Mouse (Mus musculus) telencephalon, adult 2 months (tissue): Measurements from ENCODE around the gene Tmem54.

Source experiments
- DNase-seq: peaks from one replicate; pipeline ENCODE4 v3.0.0-alpha.2; 2011; ENCODE audit warnings: low read depth, low spot score

Gene Tmem54

DNA sequence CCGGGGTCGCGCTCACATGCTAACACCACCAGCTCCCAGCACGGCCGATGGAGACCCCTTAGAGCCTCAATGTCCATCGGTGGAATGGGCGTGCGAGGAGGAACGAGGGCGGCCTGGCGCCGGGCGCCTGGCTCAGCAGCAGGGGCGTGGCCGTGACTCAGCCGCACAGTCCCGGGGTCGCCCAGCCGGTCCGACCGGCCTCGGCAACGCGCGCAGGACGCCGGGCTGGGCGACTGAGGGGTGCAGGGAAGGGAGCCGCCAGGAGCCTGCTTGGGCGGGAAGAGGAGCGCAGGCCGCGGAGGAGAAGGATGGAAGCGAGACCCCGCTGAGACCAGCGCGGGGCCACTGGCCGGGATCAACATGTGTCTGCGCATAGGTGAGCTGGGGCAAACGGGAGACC is at the start of gene Tmem54:
Gene Tmem54, plus strand, starts transcription at position 193 of the 400 bp plus-strand sequence.
- DNase-seq = no peak

DNA sequence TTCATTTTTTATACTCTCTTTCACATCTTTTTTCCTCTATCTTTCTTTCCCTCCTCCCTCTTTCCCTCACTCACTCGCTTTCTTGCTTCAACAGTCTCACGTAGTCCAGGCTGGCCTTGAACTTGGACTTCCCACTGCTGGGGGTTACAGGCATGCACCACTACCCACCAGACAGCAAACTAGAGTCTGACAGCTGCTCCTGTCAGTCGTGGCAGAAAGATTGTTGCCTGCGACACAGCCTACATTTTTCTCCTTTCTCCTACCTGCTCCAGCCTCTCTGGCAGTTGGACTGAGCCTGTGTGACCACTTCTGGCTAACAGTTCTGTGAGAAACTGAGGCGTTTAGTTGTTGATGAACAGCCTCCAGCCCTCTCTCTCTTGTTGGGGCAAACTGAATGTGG is 49.8 kb upstream of the Tmem54 start:
- no peak for DNase-seq

DNA sequence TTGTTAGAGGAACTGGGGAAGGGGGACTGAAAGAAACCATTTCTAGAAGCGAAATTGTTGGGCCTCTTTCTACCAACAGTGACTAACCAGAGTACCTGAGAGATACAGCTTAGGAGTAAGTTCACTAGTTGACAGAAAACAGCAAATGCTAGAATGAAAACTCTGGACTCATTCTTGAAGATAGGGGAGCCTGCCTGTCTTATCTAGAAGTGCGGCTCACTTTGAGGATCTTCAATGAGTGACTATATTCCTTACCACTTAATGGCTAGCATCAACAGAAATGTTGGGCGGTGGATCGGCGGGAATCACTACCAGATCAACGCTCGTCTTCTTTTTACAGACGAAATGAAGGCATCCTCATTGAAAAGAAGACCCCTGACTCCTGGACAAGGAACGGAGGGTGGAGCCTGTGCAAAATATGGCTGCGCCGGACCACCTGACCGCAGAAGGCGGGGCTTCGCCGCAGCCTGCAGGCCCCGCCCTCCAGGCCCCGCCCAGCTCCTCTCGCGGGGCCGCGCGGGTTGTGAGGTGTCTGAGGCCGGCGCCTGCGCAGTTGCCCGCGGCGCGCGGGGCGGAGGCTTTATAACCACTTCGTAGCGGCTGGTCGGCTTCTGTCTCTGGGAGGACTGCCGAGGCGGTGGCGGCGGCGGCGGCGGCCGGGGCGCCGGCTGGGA is 47.7 kb upstream of the Tmem54 start:
- peak; percentile 84 for DNase-seq

DNA sequence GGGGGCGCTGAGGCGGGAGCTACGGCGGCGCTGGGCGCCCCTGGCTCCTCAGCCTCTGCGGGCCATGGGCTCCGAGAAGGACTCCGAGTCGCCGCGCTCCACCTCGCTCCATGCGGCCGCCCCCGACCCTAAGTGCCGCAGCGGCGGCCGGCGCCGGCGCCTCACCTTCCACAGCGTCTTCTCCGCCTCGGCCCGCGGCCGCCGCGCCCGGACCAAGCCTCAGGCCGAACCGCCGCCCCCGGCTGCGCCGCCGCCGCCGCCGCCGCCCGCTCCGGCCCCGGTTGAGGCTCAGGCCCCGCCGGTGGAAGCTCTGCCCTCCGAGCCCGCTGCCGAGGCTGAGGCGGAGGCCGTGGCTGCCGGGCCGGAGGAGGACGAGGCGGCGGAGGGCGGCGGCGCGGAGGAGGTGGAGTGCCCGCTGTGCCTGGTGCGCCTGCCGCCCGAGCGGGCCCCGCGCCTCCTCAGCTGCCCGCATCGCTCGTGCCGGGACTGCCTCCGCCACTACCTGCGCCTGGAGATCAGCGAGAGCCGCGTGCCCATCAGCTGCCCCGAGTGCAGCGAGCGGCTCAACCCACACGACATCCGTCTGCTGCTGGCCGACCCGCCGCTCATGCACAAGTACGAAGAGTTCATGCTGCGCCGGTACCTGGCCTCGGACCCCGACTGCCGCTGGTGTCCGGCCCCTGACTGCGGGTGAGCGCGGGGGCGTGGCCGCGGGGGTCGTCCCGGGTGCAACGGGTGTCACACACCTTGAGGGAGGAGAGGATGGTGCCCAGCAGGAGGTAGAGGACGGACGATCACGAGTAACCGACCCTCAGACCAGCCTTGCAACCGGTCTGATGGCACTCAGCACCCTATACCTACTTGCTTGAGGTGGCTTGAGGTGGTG is 46.9 kb upstream of the Tmem54 start, which contains the start of gene Rnf19b:
Gene Rnf19b, plus strand, starts transcription at position 65 of the 886 bp plus-strand sequence.
- no peak for DNase-seq

DNA sequence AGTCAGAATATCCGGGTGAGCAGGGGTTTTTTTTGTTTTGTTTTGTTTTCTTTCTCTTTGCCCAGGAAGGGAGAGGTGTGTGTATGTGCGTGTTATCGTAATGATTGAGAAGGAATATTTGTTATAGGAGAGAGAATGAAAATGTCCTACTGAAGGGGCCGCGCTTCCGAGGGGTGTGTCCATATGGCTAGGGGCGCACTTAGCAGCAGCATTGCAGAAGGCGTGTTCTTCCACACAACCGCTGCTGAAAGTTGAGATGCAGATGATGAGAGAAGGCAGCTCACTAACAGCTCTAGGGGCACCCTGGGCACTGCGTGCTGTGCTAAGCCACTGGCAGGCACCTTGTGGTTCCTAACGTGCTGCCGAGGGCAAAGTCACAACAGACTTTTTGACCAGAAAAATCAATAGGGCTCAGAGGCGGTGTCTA is 46.2 kb upstream of the Tmem54 start:
- no peak for DNase-seq

DNA sequence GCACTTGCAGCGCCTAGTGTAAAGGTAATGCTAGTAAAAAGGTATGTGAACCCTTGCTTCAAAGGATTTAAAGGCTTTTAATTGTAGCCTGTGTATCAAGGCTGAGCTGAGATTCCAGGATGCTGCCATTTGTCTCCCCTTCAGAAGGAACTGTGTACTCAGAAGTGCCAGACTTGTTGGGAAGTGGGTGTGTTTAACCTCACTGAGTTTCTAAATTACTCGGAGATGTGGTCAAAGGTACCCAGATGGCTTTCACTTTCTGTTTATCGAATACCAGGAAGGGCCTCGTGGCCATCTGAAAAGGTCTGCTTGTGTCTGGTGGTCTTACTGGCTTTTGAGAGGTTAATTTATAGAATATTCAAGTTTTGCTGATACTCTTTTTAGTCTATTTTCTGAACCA is 45.4 kb upstream of the Tmem54 start:
- no peak for DNase-seq

DNA sequence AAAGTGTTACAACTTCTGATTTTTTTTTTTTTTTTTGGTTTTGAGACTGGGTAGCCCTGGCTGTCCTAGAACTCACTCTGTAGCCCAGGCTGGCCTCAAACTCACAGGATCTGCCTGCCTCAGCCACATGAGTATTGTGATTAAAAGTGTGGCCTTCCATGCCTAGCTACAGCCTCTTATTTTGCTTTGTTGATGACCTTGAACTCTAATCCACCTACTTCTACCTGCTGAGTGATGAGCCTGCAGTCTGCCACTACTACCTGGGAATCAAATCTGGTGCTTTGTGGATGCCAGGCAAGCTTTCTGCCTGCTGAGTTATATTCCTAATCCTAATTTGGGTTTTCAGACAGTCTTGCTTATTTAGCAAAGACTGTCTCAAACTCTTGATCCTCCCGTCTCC is 43.9 kb upstream of the Tmem54 start:
- DNase-seq = no peak

DNA sequence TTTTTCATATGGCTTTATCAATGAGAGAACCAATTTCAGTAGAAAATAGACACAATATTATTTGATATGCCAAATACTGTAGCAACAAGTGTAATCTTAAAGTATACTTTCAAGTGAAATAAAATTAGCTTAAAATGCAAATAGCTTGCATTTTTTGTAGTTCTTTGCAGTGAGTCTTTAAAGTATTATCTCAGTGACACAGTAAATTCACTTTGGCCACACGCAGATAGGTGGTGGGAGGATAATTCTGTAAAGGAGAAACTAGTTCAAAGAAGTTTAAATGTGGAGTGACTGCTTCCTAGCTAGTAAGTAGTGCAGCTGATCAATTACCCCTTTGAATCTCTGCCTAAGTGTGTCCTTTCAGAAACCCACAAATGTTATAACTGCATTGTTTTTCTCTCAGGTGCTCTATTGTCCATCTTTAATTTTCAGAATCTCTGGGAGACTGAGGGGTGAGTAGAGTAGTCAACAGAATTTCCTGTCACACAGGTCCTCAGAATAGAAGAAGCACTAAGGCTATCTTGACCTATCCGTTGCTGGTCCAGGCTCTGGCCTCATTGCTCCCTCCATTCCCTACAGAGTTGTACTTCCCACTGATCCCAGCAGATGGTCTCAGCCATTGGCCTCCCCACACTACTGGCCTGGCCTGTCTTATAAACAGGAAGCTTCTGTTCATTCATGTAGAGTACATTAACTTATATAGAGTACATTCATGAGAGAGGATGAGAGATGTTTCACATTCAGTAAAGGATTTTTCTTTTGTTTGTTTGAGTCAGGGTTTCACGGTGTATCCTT is 42.9 kb upstream of the Tmem54 start:
- no peak for DNase-seq

DNA sequence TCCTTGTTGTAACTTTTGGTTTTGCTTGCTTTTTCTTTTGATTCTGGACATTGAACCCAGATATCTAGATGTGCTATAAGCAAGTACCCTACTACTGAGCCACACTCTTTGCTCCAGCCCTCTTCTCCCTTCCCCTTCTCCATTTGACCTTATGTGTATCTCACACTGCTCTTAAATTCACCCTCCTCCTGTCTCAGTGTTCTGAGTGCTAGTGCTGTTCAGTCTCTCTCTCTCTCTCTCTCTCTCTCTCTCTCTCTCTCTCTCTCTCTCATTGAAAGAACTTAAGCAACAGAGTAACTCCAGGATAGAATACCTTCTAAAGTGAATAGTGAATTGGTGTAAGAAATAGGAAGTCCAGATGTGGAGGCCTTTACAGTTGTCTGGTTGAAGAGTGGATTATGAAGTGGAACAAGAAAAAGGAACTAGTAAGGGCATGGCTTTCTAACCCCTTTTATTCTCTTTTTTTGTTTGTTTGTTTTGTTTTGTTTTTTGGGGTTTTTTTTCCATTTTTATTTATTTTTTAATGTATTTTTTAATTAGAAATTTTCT is 39.6 kb upstream of the Tmem54 start:
- DNase-seq = no peak

DNA sequence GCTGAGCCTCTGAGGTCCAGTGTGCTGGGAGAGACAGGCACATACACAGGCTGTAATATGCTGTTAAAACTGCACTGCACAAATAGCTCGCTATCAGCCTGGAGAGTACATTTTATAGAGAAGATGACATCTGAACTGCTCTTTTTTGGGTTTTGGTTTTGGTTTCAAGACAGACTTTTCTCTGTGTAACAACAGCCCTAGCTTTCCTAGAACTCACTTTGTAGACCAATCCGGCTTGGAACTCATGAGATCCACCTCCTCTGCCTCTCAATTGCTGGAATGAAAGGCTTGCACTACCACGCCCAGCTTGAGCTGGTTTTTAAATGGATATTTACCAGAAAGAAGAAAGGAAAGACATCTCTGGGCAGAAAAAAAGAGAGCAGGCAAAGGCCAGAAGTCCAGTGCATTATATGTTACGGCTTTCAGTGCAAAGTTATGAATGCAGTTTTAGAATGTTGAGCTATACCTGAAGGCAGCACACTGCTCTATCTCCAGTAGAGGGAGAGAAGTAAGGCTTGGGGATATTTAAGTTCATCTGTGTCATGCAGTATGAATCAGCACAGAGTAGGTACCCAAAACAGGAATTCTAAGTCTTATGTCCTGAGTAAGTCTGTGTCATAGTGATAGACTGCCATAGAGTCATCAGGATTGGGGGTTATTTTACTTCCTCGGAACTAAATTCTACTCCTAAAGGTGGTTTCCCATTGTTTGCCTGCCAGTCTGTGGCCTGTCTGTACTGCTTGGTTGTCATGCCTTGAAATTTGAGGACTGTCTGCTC is 37.5 kb upstream of the Tmem54 start:
- no peak for DNase-seq

DNA sequence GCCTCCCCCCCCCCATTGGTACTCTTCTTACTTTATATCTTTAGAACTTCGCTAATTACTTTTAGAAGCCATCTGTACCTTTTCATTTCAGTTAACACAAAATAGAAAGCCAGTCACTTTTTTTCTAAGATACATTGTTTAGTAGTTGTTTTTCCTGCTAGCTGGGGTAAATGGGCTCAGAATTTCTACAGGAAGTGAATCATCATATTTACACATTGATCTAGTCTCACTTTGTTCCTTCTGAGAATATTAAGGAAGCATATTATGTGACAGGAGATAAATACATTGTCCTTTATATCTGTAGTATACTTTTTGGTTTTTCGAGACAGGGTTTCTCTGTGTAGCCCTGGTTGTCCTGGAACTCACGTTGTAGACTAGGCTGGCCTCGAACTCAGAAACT is 36.5 kb upstream of the Tmem54 start:
- no peak for DNase-seq

DNA sequence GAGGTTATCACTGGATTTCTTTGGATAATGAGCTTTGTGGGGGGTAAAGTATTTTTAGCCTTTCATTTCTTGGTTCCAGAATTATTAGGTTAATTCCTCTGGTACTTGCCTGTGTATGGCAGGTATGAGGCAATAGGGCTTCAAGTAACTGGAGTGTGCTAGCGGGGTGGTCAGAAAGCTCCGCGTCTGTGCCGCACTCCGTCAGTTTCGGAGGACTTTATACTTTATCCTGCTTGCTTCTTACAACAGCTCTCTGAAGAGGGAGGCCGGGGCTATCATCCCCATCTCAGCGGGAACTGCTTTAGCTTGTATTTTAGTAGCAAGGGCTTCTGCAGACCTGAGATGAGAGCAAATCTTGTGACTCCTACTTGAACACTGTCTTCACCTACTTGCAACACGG is 26.2 kb upstream of the Tmem54 start:
- DNase-seq = no peak

DNA sequence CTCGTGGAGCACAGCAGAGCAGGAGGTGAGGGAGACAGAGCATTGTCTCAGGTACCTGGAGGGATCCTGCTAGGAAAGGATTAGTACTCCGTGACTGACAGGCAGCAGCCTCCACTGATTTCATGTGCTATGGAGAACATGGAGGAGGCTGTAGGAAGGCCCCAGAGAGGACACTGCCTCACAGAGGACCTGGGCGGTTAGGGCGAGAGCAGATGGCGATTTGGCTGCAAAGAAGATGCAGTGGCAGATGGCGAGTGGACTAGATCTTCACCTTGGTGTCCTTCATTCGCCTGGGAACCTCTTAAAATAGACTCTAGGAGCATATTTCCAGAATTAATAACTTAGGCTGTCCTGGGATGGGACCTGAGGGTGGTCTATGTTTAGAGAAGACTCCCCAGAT is 24.3 kb upstream of the Tmem54 start:
- DNase-seq = no peak

DNA sequence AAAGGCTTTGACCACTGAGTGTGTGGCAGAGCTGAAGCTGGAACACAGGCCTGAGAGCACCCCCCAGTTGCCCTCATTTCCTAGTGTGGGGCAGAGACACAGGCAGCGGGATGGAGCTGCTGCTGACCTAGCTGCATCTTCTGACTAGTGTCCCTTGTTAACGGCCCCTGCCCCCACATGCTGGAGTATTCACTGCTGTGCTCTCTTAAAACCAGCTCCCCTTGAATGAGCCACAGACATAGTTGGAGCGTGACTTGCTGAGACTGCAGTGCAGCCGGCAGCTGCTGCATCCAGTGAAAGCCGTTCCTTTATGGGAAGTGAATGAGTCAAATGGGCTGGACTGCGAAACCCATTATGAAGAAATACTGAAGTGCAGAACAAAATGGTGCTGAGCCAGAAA is 23.8 kb upstream of the Tmem54 start:
- DNase-seq = no peak

DNA sequence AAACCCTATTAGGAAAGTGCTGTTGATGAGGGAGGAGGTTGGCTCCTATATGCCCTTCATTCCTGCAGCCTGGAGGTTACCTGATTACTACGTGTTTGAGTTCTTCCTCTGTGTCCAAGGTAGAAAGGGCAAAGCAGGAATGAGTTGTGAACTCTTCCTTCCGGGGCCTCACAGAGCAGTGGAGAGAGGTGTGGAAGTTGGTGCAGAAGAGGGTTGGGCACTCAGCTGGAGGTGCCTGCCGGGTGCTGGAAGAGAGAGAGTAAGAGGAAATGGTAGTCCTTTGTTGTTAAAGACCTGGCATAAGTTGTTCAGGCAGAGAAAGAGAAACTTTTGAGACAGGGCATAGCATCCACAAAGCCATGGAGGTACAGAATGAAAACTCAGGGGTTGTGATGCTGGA is 23.4 kb upstream of the Tmem54 start:
- no peak for DNase-seq

DNA sequence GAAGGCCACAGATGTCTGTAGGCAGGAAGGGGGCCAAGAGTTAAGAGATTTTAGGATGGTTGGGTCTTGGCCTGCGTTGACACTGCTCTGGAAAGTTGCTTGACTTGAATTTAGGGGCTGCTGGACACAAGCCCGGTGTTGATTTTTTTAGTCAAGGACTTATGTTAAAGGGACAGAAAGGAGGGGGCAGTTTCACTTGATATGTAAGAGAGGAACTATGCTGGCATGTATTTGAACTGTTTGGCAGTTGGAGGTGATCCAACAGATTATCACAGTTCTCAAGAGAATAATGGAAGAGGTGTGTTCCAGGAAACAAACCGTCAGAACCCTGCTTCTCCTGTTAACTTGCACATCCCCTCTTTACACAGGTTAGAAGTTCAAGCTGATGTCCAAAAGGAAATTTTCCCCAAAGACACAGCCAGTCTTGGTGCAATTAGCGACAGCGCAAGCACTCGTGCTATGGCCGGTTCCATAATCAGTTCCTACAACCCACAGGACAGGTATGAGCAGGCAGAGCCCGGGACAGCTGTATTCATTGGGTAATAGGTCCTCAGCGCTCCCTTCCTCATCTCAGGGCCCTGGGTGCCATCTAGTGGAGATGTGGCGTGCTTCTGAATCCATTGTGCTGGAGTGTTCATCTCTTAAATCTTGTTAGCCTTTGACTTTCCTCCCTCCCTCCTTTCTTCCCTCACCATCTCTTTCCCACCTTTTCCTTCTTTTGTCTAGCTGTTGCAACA is 22.8 kb upstream of the Tmem54 start:
- peak; percentile 40 for DNase-seq

DNA sequence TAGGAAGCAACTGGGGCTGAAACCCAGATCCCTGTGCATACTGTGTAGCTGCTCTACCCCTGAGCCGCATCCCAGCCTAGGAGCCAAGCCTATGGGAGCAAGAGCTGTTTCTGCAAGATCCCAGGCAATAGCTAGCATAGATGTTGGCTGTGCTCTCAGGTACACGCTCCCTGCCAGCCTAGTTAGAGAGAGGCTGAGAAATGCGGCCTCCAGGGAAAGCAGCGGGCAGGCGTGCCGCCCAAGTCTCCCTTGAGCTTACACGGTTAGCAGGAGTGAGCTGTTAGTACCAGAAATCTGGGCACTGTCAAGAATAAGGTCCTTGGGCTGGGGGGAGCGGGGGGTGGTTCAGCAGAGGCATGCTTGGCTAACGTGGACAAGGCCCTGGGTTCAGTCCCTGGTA is 20.5 kb upstream of the Tmem54 start:
- DNase-seq = no peak

DNA sequence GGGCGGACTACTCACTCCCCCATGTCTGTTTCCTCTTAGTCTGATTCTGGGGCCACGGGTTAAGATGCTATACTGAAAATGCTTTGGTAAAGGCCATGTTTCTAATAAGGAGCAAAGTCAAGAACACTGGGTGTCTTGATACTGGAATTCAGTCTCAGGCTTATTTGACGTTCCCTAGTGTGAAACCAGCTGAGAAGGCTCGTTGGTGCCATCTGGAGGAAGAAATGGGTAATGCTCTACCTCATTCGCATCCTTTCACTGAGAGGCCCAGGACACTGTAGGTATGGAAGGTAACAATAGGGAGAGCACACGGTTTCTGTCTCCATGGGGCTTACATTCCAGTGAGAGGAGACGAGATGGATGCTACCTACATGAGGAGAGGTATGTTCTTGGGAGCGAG is 19.3 kb upstream of the Tmem54 start:
- peak; percentile 19 for DNase-seq

DNA sequence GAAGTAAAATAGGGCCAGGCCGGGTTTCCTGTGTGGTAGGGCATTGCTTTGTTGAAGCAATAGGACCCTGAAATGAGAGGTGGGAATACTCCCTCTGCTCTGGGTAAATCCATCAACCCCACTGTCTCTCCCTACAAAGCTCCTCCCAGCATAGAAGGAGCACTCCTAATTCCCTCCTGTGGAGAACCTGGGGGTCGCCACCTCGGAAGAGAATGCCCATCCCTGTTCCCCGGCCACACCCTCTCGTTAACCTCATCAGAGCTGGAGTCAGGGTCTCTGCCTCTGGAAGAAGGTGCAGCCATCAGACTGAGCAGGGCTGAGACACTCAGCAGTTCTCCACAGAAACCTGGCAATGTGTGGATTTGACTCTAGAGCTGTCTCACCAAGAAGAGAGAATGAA is 17.5 kb upstream of the Tmem54 start:
- no peak for DNase-seq

DNA sequence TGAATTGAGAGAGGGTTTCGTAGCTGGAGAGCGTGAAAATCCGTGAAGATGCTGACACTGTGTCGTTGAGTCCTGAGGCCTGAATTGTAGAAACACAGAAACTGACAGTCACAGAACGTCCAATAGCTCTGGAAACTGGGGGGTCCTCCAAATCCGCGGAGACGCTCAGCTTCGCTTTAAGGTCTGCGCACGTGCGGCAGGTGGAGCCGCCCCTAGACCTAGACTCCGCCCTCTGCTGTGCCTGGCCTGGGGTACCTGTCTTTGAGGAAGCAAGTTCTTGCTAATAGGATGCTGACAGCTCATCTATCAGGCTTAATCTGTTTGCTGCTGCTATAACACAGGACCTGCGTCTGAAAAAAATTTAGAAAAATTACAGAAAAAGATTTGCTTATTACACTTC is 10.1 kb upstream of the Tmem54 start:
- no peak for DNase-seq
